Mouse (Mus musculus) kidney, adult 2 months (tissue): ENCODE measurements at regions not wholly inside any gene's neighbourhood (a gene's known extent, or its start where the extent isn't known, plus 50 kb on each side); places are given as distances from the start of the nearest gene placed in this dataset.

ENCODE experiments used
- DNase-seq: peaks from one replicate; pipeline ENCODE4 v3.0.0; 2021
- H3K27ac ChIP-seq: fragments of 200-500 bp; 2 replicates; pipeline ENCODE4 v1.5.1; 2012; ENCODE audit warnings: low read depth, low read length, control low read depth, inconsistent platforms; ENCODE audit not compliant: insufficient read depth
- H3K27me3 ChIP-seq: fragments of 200-500 bp; replicated peaks from 2 replicates; pipeline ENCODE4 v1.6.1; 2012; ENCODE audit warnings: mild to moderate bottlenecking, moderate library complexity, low read length, inconsistent platforms; ENCODE audit not compliant: control insufficient read depth, insufficient read depth
- H3K36me3 ChIP-seq: fragments of 200-500 bp; 2 replicates; pipeline ENCODE4 v1.6.1; 2012; ENCODE audit warnings: mild to moderate bottlenecking, moderate library complexity, low read length, inconsistent platforms; ENCODE audit not compliant: control insufficient read depth, insufficient read depth
- H3K4me1 ChIP-seq: fragments of 200-500 bp; 2 replicates; pipeline ENCODE4 v1.6.1; 2011; ENCODE audit warnings: low read length; ENCODE audit not compliant: control insufficient read depth, insufficient read depth
- H3K4me3 ChIP-seq: fragments of 200-500 bp; 2 replicates; pipeline ENCODE4 v1.5.1; 2011; ENCODE audit warnings: mild to moderate bottlenecking, low read depth, low read length, control low read depth; ENCODE audit not compliant: insufficient read depth
- CTCF ChIP-seq: fragments of 200-500 bp; conservative IDR thresholded peaks from 2 replicates; pipeline ENCODE4 v1.5.1; 2011; ENCODE audit warnings: low read depth, mild to moderate bottlenecking, control low read depth, low read length, moderate library complexity, mixed read lengths; ENCODE audit not compliant: insufficient read depth, insufficient read length
- POLR2A ChIP-seq: fragments of 200-500 bp; IDR thresholded peaks from one replicate; pipeline ENCODE4 v1.6.1; 2011; ENCODE audit warnings: low read depth, low read length, control low read depth
- WGBS: fragments of 180-500 bp; shearing (Covaris S2); methylation state at CpG from one replicate; pipeline ENCODE4 v1.1.7; 2018; 5-methylcytosine and 5-hydroxymethylcytosine counted together

DNA sequence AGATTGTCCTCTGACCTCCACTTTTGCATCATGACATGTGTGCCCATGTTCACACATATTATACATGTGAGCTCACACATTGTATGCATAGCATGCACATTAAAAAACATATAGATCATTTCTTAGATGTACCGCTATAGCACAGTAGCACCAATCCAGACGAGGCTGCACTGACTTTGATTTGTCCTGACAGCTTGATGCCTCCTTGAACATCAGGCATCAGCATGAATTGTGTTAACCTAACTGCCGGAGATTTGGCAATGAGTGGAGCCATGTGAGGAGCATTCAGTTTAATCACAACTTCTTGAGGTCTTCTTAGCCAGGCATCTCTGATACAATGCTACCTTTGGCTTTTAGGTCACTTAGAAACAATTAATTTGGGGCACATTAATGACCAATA is 683.8 kb upstream of the B3galt2 start:
- no peak for TF ChIP-seq POLR2A
- no peak for TF ChIP-seq CTCF
- no peaks in the 10 kb centered on the region for H3K36me3 ChIP-seq
- 81% methylated on average over 3 of the region's 3 CpGs for WGBS
- no peak overlapping the region for H3K27ac ChIP-seq
- no peaks in the 10 kb centered on the region for H3K27me3 ChIP-seq
- DNase-seq: no peak
- H3K4me1 ChIP-seq: no peaks in the 10 kb centered on the region
- no peak overlapping the region for H3K4me3 ChIP-seq

DNA sequence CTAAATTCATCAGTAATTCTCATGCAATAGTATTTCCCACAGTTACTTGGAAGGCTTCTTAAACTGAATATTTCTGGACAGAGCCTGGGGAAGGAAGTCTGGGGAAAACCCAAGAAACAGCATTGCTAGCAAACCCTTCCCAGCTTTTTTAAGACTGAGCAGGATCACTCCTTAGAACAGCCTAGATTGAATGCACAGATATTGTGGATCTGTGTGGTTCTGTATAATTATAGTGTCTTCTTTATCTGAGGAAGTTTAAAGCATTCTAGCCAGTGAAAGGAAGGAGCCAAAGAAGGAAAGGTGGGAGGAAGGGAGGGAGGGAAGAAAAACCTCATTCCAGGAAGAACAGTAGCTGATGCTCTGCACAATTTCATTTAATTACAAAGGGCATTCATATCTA is 669.0 kb upstream of the B3galt2 start:
- H3K27me3 ChIP-seq: no peaks in the 10 kb centered on the region; the same call in 1 of the 2 replicates
- H3K36me3 ChIP-seq: no peaks in the 10 kb centered on the region
- H3K4me3 ChIP-seq: no peak overlapping the region
- TF ChIP-seq POLR2A (no peak), CTCF (no peak)
- no peaks in the 10 kb centered on the region for H3K4me1 ChIP-seq
- no peak overlapping the region for H3K27ac ChIP-seq
- no peak for DNase-seq

DNA sequence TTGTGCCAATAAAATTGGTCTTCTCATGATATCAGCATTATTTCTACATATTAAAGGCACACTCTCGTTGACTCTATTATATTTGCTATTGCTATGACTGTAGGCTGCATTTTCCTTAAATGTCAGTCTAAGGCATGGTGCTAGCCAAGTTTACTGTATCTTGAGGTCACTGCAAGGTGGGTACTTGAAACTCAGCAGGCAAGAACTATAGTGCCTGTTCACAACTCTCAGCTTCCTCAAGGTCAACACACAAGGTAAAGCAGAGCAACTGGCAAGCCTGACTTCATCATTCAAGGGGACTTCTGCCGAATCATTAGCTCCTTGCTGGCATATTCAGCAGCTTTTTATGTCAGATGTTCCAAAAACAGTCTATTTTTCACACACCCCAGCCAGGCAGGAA is 667.1 kb upstream of the B3galt2 start:
- 70% methylated on average over 2 of the region's 2 CpGs for WGBS
- Histone ChIP-seq H3K36me3 (no peaks in the 10 kb centered on the region), H3K27me3 (no peaks in the 10 kb centered on the region; the same call in 1 of the 2 replicates), H3K4me1 (no peaks in the 10 kb centered on the region), H3K4me3 (no peak overlapping the region), H3K27ac (no peak overlapping the region)
- DNase-seq: no peak
- TF ChIP-seq CTCF (no peak), POLR2A (no peak)

DNA sequence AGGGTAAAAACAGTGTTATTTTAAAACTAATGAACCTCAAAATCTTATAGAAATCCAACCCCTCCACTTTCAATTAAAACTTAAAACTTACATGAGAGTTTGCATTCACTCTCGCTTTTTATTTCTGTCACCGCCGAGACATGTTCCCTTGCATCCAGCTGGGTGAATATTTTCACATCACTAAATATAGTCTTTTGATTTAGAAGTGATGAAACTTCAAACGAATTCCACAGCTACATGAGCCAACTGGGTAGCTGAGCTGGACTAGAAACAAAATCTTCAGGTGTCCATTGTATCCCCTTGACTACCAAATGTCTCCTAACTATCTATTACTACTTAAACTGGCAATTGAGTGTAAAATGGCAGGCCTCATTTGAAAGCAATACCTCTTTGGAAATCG is 657.5 kb upstream of the B3galt2 start:
- no peak for DNase-seq
- Histone ChIP-seq H3K4me3 (no peak overlapping the region), H3K27me3 (no peaks in the 10 kb centered on the region), H3K27ac (no peak overlapping the region), H3K4me1 (no peaks in the 10 kb centered on the region), H3K36me3 (no peaks in the 10 kb centered on the region)
- no peak for TF ChIP-seq CTCF
- no peak for TF ChIP-seq POLR2A
- WGBS: 63% methylated on average over 5 of the region's 5 CpGs

DNA sequence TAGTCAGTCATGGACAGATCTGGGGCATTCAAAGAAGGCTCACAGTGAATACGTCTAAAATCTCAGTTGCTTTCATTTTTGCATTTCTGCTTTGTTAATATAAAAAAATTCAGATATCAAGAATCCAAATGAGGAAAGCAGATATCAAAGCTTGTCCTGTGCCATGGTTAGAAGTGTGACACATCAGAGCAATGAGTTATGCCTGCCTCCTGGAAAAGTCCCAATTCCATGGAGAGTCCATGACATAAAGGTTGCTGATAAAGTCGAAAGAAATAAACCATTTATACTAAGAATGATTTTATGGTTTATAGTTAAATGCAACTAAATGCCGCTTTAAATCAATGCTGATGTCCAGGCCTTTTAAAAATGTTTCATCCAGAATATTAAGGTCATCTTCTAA is 656.8 kb upstream of the B3galt2 start:
- Histone ChIP-seq H3K27ac (no peak overlapping the region), H3K4me3 (no peak overlapping the region), H3K27me3 (no peaks in the 10 kb centered on the region), H3K36me3 (no peaks in the 10 kb centered on the region), H3K4me1 (no peaks in the 10 kb centered on the region)
- WGBS: 76% methylated on average over 3 of the region's 3 CpGs
- DNase-seq: no peak
- no peak for TF ChIP-seq POLR2A
- no peak for TF ChIP-seq CTCF

DNA sequence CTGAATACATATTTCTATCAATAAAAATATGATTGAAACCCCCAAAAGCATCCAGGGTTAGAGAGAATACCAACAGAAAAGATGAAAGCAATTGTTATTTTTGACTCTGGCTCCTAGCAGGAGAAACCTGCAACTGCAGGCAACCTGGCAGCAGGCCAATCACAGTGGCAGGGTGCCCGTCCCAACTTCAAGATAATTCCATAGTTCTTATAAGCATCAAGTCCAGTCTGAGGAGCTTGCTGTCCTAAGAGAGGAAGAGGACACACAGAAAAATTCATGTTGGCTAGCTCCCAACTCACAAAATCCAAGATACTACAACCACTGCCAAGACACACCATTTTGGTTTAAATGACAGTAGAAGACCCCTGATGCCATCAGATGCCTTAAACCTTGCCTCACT is 654.9 kb upstream of the B3galt2 start:
- no peak for TF ChIP-seq CTCF
- no peak for TF ChIP-seq POLR2A
- H3K27ac ChIP-seq: no peak overlapping the region
- H3K4me1 ChIP-seq: no peaks in the 10 kb centered on the region
- no peaks in the 10 kb centered on the region for H3K36me3 ChIP-seq
- DNase-seq: no peak
- H3K4me3 ChIP-seq: no peak overlapping the region
- no peaks in the 10 kb centered on the region for H3K27me3 ChIP-seq
- 29% methylated on average over 1 of the region's 1 CpGs for WGBS

DNA sequence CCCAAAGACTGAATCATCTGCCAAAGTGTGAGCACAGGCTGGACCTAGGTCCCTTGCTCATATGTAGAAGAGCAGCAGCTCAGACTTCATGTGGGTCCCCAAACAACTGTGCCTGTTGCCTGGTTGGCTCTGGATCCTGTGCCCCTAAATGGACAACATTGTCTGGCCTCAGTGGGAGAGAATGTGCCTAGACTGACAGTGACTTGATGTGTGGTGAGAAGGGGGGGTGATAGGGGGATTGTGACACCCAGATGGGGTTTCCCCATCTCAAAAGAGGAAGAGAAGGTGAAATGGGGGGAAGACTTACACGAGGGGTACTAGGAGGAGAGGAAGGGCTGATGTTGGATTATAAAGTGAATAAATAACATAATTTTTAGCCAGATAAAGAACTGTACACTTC is 640.2 kb upstream of the B3galt2 start:
- Histone ChIP-seq H3K27ac (no peak overlapping the region), H3K4me1 (no peaks in the 10 kb centered on the region), H3K36me3 (no peaks in the 10 kb centered on the region), H3K4me3 (no peak overlapping the region), H3K27me3 (no peaks in the 10 kb centered on the region)
- TF ChIP-seq POLR2A (no peak), CTCF (no peak)
- WGBS: 72% methylated on average over 1 of the region's 1 CpGs
- no peak for DNase-seq

DNA sequence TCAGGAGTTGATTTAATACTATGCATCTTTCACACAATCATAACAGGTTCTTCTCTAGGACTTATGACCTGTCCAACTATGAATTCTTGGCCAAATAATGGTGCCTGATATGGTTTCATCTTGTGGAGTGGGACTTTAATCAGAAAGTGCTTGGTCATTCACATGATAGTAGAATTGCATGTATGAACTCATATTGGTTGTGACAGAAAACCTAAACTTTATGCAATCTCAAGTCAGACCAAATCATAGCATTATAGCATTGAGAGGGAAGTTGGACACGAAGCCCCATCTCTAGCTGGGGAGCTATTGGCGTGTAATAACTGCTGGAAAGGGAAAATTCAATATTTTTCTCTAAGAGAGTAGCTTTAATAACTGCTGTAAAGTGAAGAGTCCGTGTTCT is 639.4 kb upstream of the B3galt2 start:
- no peaks in the 10 kb centered on the region for H3K27me3 ChIP-seq
- H3K27ac ChIP-seq: no peak overlapping the region
- TF ChIP-seq POLR2A (no peak), CTCF (no peak)
- no peak for DNase-seq
- WGBS: 84% methylated on average over 3 of the region's 3 CpGs
- H3K36me3 ChIP-seq: no peaks in the 10 kb centered on the region
- H3K4me1 ChIP-seq: no peaks in the 10 kb centered on the region
- no peak overlapping the region for H3K4me3 ChIP-seq
